Mouse (Mus musculus): ENCODE measurements around the gene Tmx2.

DNA sequence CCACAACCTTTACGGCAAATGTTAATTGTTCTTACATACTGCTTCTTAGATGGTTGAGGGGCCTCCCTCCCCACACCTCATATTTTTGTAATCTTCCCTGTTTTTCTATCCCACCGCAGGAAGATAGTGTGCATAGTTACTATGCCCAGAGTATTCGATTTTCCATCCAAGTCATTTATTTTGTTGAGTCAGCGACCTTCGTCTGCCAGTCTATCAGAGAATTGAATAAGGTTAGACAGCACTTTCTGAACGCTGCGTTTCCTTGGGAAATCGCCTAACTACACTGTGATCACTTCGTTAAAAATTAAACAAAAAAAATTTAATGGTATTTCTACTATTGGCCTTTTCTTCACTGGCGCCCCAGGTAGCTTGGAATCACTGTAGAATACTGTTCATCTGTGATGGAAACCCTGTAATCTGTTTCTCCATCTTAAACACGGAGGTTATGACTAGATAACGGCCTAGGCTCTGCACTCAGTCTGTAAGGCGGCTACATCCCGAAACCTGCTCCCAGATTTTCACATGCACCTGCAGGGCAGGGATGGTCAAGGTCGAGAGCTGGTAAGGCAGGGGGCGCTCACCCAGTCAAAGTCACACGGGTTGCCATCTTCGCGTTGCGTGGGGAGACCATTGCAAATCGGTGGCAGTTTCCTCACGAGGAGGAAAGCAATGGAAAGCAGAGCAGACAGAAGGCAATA, 1.5 kb downstream of the Tmx2 start:
- no peak for TF ChIP-seq CTCF (IDR thresholded peaks at IDR 0.05; ENCODE audit: low read depth, low read length)
- TF ChIP-seq TAL1 (conservative IDR thresholded peaks at IDR 0.05; ENCODE audit: low read depth, low read length): no peak
- TF ChIP-seq POLR2AphosphoS5 (IDR thresholded peaks at IDR 0.05; ENCODE audit: insufficient replicate concordance, low read depth, low read length): no peak
- TF ChIP-seq GATA1 (IDR thresholded peaks at IDR 0.05; ENCODE audit: borderline replicate concordance, low read length): no peak
- no peak for TF ChIP-seq GATA2 (IDR thresholded peaks at IDR 0.05; ENCODE audit: borderline replicate concordance, low read depth, low read length)
